Mouse (Mus musculus): Measurements from ENCODE around the gene Slc30a7. TPM values are rescaled to one million over a fixed set of nuclear protein-coding genes. Genes with fewer than 3 reads are reported as not detected.

Slc30a7 gene
- total and polyA plus RNA-seq, 2 experiments from 2014 or later = 12.6 to 21.8 TPM

DNA sequence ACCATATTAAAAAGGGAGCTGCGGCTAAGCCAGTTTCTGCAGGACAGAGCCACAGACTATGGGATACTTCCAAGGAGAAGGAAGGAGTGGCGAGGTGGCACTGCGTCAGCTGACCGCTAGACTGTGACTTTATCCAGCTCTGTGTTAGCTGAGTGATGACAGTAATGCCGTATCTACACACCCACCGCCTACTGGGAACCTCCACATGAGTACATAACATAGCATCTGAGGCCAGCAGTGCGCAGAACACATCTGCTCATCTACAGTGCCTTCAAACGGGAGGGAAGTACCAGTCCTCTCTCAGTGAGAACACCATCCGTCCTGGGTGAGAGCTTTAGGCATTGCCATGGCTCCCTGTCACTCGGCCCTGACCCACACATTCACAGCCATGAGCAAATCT lies 32.2 kb downstream of the Slc30a7 start:
- Histone ChIP-seq H3K27ac (no peak overlapping the region), H3K9me3 (ENCODE audit: low read length) (no peaks in the 10 kb centered on the region), H3K4me3 (ENCODE audit: low read length) (no peak overlapping the region), H3K4me1 (ENCODE audit: insufficient read depth, low read length) (no peaks in the 10 kb centered on the region), H3K36me3 (ENCODE audit: insufficient read depth, low read length) (peaks cover 10% of the 10 kb centered on the region; the same call in 1 of the 2 replicates), H3K27me3 (ENCODE audit: insufficient read depth, low read length) (no peaks in the 10 kb centered on the region), H3K9ac (replicated peaks; ENCODE audit: low read length) (no peak overlapping the region), H3K4me2 (ENCODE audit: low read depth, low read length) (no peak overlapping the region)
- no peak for TF ChIP-seq CTCF (IDR thresholded peaks at IDR 0.05; ENCODE audit: low read depth)
- 91% methylated on average over 10 of the region's 10 CpGs for WGBS
- peak; percentile 15; the same call in 1 of the 2 replicates for ATAC-seq
- no peak for DNase-seq (ENCODE audit: low spot score)

DNA sequence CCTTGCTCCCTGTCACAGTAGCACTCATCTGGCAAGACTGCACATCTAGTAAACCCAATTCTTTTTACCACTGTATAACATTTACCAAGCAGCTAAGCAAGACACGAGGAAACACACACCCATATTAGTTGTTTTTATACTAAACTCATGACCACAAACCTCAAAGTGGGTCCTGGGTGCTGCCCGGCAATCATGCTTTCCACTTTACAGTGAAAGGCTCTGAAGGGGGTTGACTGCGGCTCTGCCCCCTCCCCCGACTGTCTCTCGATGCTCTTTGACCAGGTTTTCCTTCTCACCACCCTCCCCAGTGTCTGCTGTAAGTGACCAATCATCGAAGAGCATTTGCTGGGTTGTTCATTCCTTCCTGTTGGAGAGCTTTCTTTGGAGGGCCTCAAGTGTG lies 33.0 kb downstream of the Slc30a7 start:
- ATAC-seq = no peak
- WGBS = 95% methylated on average over 6 of the region's 6 CpGs
- no peak overlapping the region for H3K9ac ChIP-seq (replicated peaks; ENCODE audit: low read length)
- no peaks in the 10 kb centered on the region for H3K27me3 ChIP-seq (ENCODE audit: insufficient read depth, low read length)
- no peaks in the 10 kb centered on the region for H3K4me1 ChIP-seq (ENCODE audit: insufficient read depth, low read length)
- H3K27ac ChIP-seq = no peak overlapping the region
- no peak overlapping the region for H3K4me2 ChIP-seq (ENCODE audit: low read depth, low read length)
- no peak overlapping the region for H3K4me3 ChIP-seq (ENCODE audit: low read length)
- peaks cover 10% of the 10 kb centered on the region; the same call in 1 of the 2 replicates for H3K36me3 ChIP-seq (ENCODE audit: insufficient read depth, low read length)
- no peaks in the 10 kb centered on the region for H3K9me3 ChIP-seq (ENCODE audit: low read length)
- DNase-seq (ENCODE audit: low spot score) = no peak
- no peak for TF ChIP-seq CTCF (IDR thresholded peaks at IDR 0.05; ENCODE audit: low read depth)

DNA sequence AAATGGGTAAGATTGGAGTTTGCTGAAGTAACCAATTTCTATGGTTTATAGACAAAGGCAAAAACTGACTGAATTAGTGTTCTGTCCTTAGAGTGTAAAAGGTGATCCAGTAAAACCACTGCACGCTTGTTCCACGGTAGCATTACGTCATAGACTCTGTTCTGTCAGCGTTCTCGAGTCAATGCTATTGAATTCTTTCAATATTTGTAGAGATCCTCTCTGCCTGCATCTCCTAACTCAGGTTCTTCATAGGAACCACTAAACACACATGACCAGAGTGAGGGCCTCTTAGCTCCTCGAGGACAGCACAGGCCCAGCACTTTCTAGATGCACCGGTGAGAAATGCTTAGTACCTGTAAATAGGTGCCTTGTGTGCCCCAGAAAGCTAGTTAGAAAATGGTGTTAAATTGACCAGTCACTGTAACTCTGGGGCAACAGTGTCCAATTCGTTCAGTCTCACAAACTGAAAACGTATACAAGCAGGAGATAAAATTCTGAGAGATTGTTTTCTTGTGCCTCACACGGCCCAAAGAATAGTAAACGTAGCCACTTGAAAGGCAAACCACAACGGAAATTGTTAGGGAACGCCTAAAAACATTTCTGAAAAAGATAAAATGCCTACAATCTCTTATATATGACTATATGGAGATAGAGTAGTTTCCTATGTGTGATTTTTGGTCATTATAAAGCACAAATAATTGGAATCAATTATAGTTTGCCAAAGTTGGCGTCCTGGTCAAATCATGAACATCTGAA lies 35.1 kb downstream of the Slc30a7 start:
- ATAC-seq (no peak), DNase-seq (ENCODE audit: low spot score) (no peak)
- 94% methylated on average over 14 of the region's 14 CpGs for WGBS
- H3K27me3 ChIP-seq (ENCODE audit: insufficient read depth, low read length) = no peaks in the 10 kb centered on the region
- no peak for TF ChIP-seq CTCF (IDR thresholded peaks at IDR 0.05; ENCODE audit: low read depth)
- H3K9ac ChIP-seq (replicated peaks; ENCODE audit: low read length) = no peak overlapping the region
- H3K9me3 ChIP-seq (ENCODE audit: low read length) = no peaks in the 10 kb centered on the region
- H3K4me3 ChIP-seq (ENCODE audit: low read length) = no peak overlapping the region
- H3K27ac ChIP-seq = no peak overlapping the region
- H3K36me3 ChIP-seq (ENCODE audit: insufficient read depth, low read length) = peaks cover 10% of the 10 kb centered on the region; the same call in 1 of the 2 replicates
- H3K4me1 ChIP-seq (ENCODE audit: insufficient read depth, low read length) = no peaks in the 10 kb centered on the region
- H3K4me2 ChIP-seq (ENCODE audit: low read depth, low read length) = no peak overlapping the region

DNA sequence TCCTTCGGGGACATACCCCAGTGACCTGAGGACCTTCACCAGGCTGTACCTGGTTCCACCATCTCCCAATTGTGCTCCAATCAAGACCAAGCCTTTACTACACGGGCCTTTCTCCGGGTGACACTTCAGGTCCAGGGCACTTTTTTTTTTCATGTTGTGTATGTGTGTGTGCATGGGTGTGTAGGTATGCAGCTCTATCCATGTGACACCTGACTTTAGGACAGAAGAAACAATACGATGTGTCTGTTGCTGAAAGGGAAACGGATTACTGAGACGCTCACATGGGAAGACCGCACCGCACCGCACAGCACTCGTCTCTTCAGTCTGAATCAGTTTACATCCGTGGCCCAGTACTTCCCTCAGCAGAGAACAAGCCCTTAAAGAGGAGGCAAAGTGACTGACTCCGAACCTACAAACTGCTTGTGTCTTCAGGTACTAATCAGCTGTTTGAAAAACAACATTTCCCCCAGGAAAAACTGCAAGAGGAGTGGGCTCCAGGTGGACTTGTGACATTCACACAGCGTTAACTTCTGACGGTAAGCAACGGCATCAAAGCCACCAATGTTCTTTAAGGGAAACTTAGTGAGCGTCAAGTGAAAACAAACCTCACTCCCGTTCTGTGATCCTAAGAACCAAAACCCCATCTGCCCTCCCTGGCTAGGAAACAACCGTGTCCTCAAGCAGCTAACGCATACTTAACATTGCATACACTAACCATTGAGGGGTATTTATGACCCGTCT lies 36.0 kb downstream of the Slc30a7 start:
- H3K27me3 ChIP-seq (ENCODE audit: insufficient read depth, low read length) = no peaks in the 10 kb centered on the region
- H3K27ac ChIP-seq = no peak overlapping the region
- ATAC-seq (no peak), DNase-seq (ENCODE audit: low spot score) (no peak)
- WGBS = 94% methylated on average over 20 of the region's 20 CpGs
- no peak overlapping the region for H3K9ac ChIP-seq (replicated peaks; ENCODE audit: low read length)
- no peak for TF ChIP-seq CTCF (IDR thresholded peaks at IDR 0.05; ENCODE audit: low read depth)
- H3K36me3 ChIP-seq (ENCODE audit: insufficient read depth, low read length) = peaks cover 9% of the 10 kb centered on the region; the same call in 1 of the 2 replicates
- H3K4me1 ChIP-seq (ENCODE audit: insufficient read depth, low read length) = no peaks in the 10 kb centered on the region
- H3K9me3 ChIP-seq (ENCODE audit: low read length) = no peaks in the 10 kb centered on the region
- H3K4me2 ChIP-seq (ENCODE audit: low read depth, low read length) = no peak overlapping the region
- H3K4me3 ChIP-seq (ENCODE audit: low read length) = no peak overlapping the region

DNA sequence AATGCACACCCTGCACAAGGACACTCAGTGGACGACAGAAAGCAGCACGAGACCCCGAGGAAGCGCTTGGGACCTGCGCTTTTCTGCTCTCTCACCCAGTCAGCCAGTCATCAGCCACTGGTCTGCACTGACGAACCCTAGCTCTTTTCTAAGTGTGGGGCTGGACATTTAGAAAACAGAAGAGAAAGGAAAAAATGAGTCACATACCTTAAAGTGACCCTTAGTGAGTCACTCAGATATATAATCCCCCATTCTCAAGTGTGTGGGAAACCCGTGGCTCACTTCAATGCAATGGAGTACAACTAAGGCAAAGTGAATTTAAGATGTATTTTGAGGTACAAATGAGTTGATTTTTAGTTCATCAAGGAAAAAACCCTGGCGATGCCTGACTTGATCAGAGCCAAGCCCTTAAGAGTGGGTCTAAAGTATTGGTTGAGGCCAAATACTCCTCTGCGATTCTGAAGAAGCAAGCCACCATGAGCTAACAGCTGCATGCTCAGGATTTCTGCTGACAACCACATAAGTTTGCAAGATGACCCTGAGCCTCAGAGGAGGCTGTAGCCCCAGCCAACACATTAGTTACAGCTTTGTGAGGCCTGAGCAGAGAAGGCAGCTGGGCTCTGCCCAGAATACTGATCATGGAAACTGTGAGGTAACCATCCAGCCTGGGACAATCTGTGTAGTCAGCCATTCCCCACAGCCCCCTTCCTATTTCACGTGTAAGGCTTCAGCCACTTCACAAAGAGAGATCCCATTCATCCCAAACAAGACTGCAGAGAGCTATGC lies 38.3 kb downstream of the Slc30a7 start:
- no peak overlapping the region for H3K4me2 ChIP-seq (ENCODE audit: low read depth, low read length)
- no peak overlapping the region for H3K9ac ChIP-seq (replicated peaks; ENCODE audit: low read length)
- H3K27ac ChIP-seq = peak overlapping the region; percentile 38; the same call in 1 of the 2 replicates
- no peak for TF ChIP-seq CTCF (IDR thresholded peaks at IDR 0.05; ENCODE audit: low read depth)
- DNase-seq (ENCODE audit: low spot score) (peak; percentile 70), ATAC-seq (peak; percentile 96)
- H3K9me3 ChIP-seq (ENCODE audit: low read length) = no peaks in the 10 kb centered on the region
- H3K36me3 ChIP-seq (ENCODE audit: insufficient read depth, low read length) = peaks cover 5% of the 10 kb centered on the region; the same call in 1 of the 2 replicates
- H3K4me1 ChIP-seq (ENCODE audit: insufficient read depth, low read length) = no peaks in the 10 kb centered on the region
- H3K27me3 ChIP-seq (ENCODE audit: insufficient read depth, low read length) = no peaks in the 10 kb centered on the region
- no peak overlapping the region for H3K4me3 ChIP-seq (ENCODE audit: low read length)
- WGBS = 72% methylated on average over 10 of the region's 10 CpGs

DNA sequence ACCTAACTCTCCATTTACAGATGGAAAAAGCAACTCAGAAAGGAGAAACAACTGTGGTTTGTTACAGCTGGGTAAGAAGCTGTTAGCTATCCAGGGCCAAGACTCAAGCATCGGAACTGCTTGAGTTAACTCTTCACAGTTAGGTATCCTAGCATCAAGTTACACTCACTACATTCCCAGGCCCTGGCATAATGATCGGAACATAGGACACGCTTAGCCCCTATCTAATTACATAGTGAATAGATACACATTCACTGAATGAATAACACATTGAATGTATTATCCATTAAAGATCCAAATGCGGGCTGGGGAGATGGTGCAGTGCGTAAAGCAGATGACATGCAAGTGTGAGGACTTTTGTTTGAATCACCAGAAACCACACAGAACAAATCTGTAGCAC lies 43.1 kb downstream of the Slc30a7 start:
- H3K4me2 ChIP-seq (ENCODE audit: low read depth, low read length) = no peak overlapping the region
- 71% methylated on average over 5 of the region's 5 CpGs for WGBS
- no peak overlapping the region for H3K9ac ChIP-seq (replicated peaks; ENCODE audit: low read length)
- no peaks in the 10 kb centered on the region for H3K36me3 ChIP-seq (ENCODE audit: insufficient read depth, low read length)
- H3K27me3 ChIP-seq (ENCODE audit: insufficient read depth, low read length) = no peaks in the 10 kb centered on the region
- no peak for DNase-seq (ENCODE audit: low spot score)
- ATAC-seq = no peak
- H3K4me1 ChIP-seq (ENCODE audit: insufficient read depth, low read length) = no peaks in the 10 kb centered on the region
- H3K27ac ChIP-seq = no peak overlapping the region
- H3K4me3 ChIP-seq (ENCODE audit: low read length) = no peak overlapping the region
- no peak for TF ChIP-seq CTCF (IDR thresholded peaks at IDR 0.05; ENCODE audit: low read depth)
- no peaks in the 10 kb centered on the region for H3K9me3 ChIP-seq (ENCODE audit: low read length)
